Mouse (Mus musculus): ENCODE measurements around the gene Wrap73.

- TF ChIP-seq CTCF (IDR thresholded peaks at IDR 0.05; ENCODE audit: low read depth) = no peak
- TF ChIP-seq EP300 (optimal IDR thresholded peaks at IDR 0.05) = no peak
Measured at GRCm38 (mm10) chr4:154205392-154205791, 63.2 kb downstream of the Wrap73 start.
